Mouse (Mus musculus) midbrain, embryonic 15.5 days (tissue): ENCODE measurements around the gene Vwc2. TPM values are rescaled to one million over a fixed set of nuclear protein-coding genes. Genes with fewer than 3 reads are reported as not detected.

ENCODE experiments used
- ATAC-seq: fragments of 200-750 bp; cut with Nextera tagmentation; replicated peaks from 2 replicates; pipeline ENCODE4 v1.8.0; 2017; ENCODE audit warnings: moderate TSS enrichment
- H3K27ac ChIP-seq: fragments of 300-500 bp; sonication (generic); 2 replicates; pipeline ENCODE4 v1.5.1; 2015; ENCODE audit warnings: mild to moderate bottlenecking, inconsistent platforms
- H3K27me3 ChIP-seq: fragments of 300-500 bp; sonication (generic); replicated peaks from 2 replicates; pipeline ENCODE4 v1.6.1; 2015; ENCODE audit warnings: inconsistent platforms
- H3K36me3 ChIP-seq: fragments of 300-500 bp; sonication (generic); replicated peaks from 2 replicates; pipeline ENCODE4 v1.6.1; 2015; ENCODE audit warnings: inconsistent platforms
- H3K4me1 ChIP-seq: fragments of 300-500 bp; sonication (generic); 2 replicates; pipeline ENCODE4 v1.6.1; 2015; ENCODE audit warnings: inconsistent platforms
- H3K4me2 ChIP-seq: fragments of 300-500 bp; sonication (generic); 2 replicates; pipeline ENCODE4 v1.6.1; 2015; ENCODE audit warnings: inconsistent platforms, mild to moderate bottlenecking, moderate library complexity
- H3K4me3 ChIP-seq: fragments of 300-500 bp; sonication (generic); 2 replicates; pipeline ENCODE4 v1.5.1; 2015; ENCODE audit warnings: mild to moderate bottlenecking, inconsistent platforms
- H3K9ac ChIP-seq: fragments of 300-500 bp; sonication (generic); 2 replicates; pipeline ENCODE4 v1.6.1; 2015; ENCODE audit warnings: mild to moderate bottlenecking, inconsistent platforms
- H3K9me3 ChIP-seq: fragments of 300-500 bp; sonication (generic); 2 replicates; pipeline ENCODE4 v1.6.1; 2016; ENCODE audit warnings: inconsistent platforms
- WGBS: fragments of 180-500 bp; shearing (Covaris S2); methylation state at CpG from one replicate; pipeline ENCODE4 v1.1.7; 2015; ENCODE audit warnings: mixed read lengths; 5-methylcytosine and 5-hydroxymethylcytosine counted together
- polyA plus RNA-seq: library from polyadenylated mRNA; unstranded; fragments of >200 nt; fragmentation: Nextera tagmentation; extraction: Ambion mirVana; gene quantifications from 2 replicates; pipeline ENCODE4 v1.2.1, GENCODE M21; 2015

The Vwc2 gene
- polyA plus RNA-seq, 1 experiment from 2014 or later: 9.5 TPM

GRCm38 (mm10) chr11:11283512-11283911 is 169.5 kb downstream of the Vwc2 start:
- Histone ChIP-seq H3K9me3 (no peaks in the 10 kb centered on the region), H3K4me1 (no peaks in the 10 kb centered on the region), H3K4me2 (no peak overlapping the region), H3K36me3 (no peaks in the 10 kb centered on the region), H3K4me3 (no peak overlapping the region), H3K9ac (no peak overlapping the region), H3K27ac (no peak overlapping the region), H3K27me3 (no peaks in the 10 kb centered on the region)
- WGBS: 86% methylated on average over 3 of the region's 3 CpGs
- ATAC-seq: no peak
